Comparison of ENCODE assay signal across 10 mouse cellular contexts in genomic region chr5:108677605-108678295, GRCm38 (mm10). TPM values are rescaled to one million over a fixed set of nuclear protein-coding genes. Genes with fewer than 3 reads are reported as not detected.
DNase-seq lines count a peak whose midpoint lies in the region; ATAC-seq lines count a peak whose summit lies in the region.
"Had no signal": no experiment of that assay in that cellular context is flagged by ENCODE, and none has a peak within 500 bp of the region (broad histone marks: within the 10 kb centered on the region; RNA-seq: fewer than 3 reads in every experiment).

No protein-coding gene starts in this region.

- peak; percentile 42 to 43 for DNase-seq in heart, adult 18-20 months
- DNase-seq in heart, adult 9 months (ENCODE audit: low spot score in 2 of 2): no peak
- DNase-seq in embryo, embryonic 11 days: peak; percentile 90
- DNase-seq in kidney, postnatal 25 days: peak; percentile 68 to 85
- peak; percentile 75 for DNase-seq in liver, embryonic 11.5 days (ENCODE audit: low spot score)
- no peak for DNase-seq in T-cell, adult 2 months (ENCODE audit: low spot score)

- H3K36me3 ChIP-seq in heart, embryonic 13.5 days: peaks cover 15% of the 10 kb centered on the region
- peaks cover 6% of the 10 kb centered on the region; the same call in 1 of the 2 replicates for H3K36me3 ChIP-seq in liver, embryonic 11.5 days (ENCODE audit: control insufficient read depth, insufficient read depth, low read length)
- peaks cover 7% of the 10 kb centered on the region; the same call in 1 of the 2 replicates for H3K36me3 ChIP-seq in neural tube, embryonic 15.5 days

- WGBS in heart, embryonic 13.5 days: 5% methylated on average over 25 of the region's 25 CpGs
- WGBS in liver, embryonic 11.5 days: 7% methylated on average over 25 of the region's 25 CpGs
- WGBS in neural tube, embryonic 15.5 days: 3% methylated on average over 25 of the region's 25 CpGs

- peak; percentile 47; the same call in 1 of the 2 replicates for ATAC-seq in heart, embryonic 13.5 days (ENCODE audit: extremely low read depth, insufficient number of reproducible peaks, low FRiP score, low TSS enrichment)
- ATAC-seq in liver, embryonic 11.5 days (replicated peaks; ENCODE audit: low FRiP score): peak; percentile 63
- ATAC-seq in neural tube, embryonic 15.5 days (ENCODE audit: low FRiP score): peak; percentile 90

- H3K4me2 ChIP-seq in heart, embryonic 13.5 days: peak overlapping the region; percentile 75
- peak overlapping the region; percentile 71 for H3K4me2 ChIP-seq in liver, embryonic 11.5 days
- peak overlapping the region; percentile 69 for H3K4me2 ChIP-seq in neural tube, embryonic 15.5 days

- peaks cover 17% of the 10 kb centered on the region for H3K4me1 ChIP-seq in heart, embryonic 13.5 days
- H3K4me1 ChIP-seq in liver, embryonic 11.5 days (replicated peaks; ENCODE audit: control insufficient read depth, insufficient read depth, low read length): peaks cover 30% of the 10 kb centered on the region
- peaks cover 15% of the 10 kb centered on the region for H3K4me1 ChIP-seq in neural tube, embryonic 15.5 days

- H3K9me3 ChIP-seq in heart, embryonic 13.5 days: no peaks in the 10 kb centered on the region
- no peaks in the 10 kb centered on the region for H3K9me3 ChIP-seq in liver, embryonic 11.5 days (ENCODE audit: control insufficient read depth, low read length)
- H3K9me3 ChIP-seq in neural tube, embryonic 15.5 days (replicated peaks): no peaks in the 10 kb centered on the region

- peak overlapping the region; percentile 76 for H3K9ac ChIP-seq in heart, embryonic 13.5 days
- H3K9ac ChIP-seq in liver, embryonic 11.5 days (ENCODE audit: low read depth, low read length): peak overlapping the region; percentile 59
- peak overlapping the region; percentile 48 for H3K9ac ChIP-seq in neural tube, embryonic 15.5 days (replicated peaks)

- H3K4me3 ChIP-seq in heart, embryonic 13.5 days: peak overlapping the region; percentile 50
- peak overlapping the region; percentile 34 for H3K4me3 ChIP-seq in liver, embryonic 11.5 days (ENCODE audit: low read depth, low read length)
- peak overlapping the region; percentile 37 for H3K4me3 ChIP-seq in neural tube, embryonic 15.5 days (replicated peaks)
- H3K4me3 ChIP-seq: myocyte had no signal

- peak overlapping the region; percentile 77 for H3K27ac ChIP-seq in heart, embryonic 13.5 days (replicated peaks)
- H3K27ac ChIP-seq in liver, embryonic 11.5 days (ENCODE audit: low read depth, low read length): peak overlapping the region; percentile 93
- H3K27ac ChIP-seq in neural tube, embryonic 15.5 days (replicated peaks): peak overlapping the region; percentile 90

- no peaks in the 10 kb centered on the region for H3K27me3 ChIP-seq in heart, embryonic 13.5 days (replicated peaks)
- H3K27me3 ChIP-seq in liver, embryonic 11.5 days (replicated peaks; ENCODE audit: control insufficient read depth, insufficient read depth, low read length): no peaks in the 10 kb centered on the region
- no peaks in the 10 kb centered on the region for H3K27me3 ChIP-seq in neural tube, embryonic 15.5 days (replicated peaks)
- H3K27me3 ChIP-seq: CH12.LX had no signal

RNA-seq across cellular contexts. Expression of gene Slc26a1, which starts 2.4 kb away (rescaled TPM):
- total RNA-seq in heart, adult 18-20 months (2021): not detected
- 0.62 and 0.99 TPM in 2 replicates for polyA plus RNA-seq in heart, embryonic 13.5 days (2015; fragmentation: Nextera tagmentation; extraction: Ambion mirVana)
- polyA plus RNA-seq in liver, embryonic 11.5 days (2014; fragmentation: Nextera tagmentation; extraction: Ambion mirVana): 11.6 and 14.4 TPM in 2 replicates
- polyA plus RNA-seq in neural tube, embryonic 15.5 days (2015; fragmentation: Nextera tagmentation; extraction: Ambion mirVana): 2.6 TPM in 2 replicates

RNA-seq across cellular contexts. Expression of gene Dgkq, which starts 8.3 kb away (rescaled TPM):
- 1 to 10 TPM; 4.8 to 6.6 TPM for total RNA-seq in heart, adult 18-20 months (2021)
- polyA plus RNA-seq in heart, embryonic 13.5 days (2015; fragmentation: Nextera tagmentation; extraction: Ambion mirVana): 5.9 and 6.0 TPM in 2 replicates
- polyA plus RNA-seq in liver, embryonic 11.5 days (2014; fragmentation: Nextera tagmentation; extraction: Ambion mirVana): 5.8 and 8.8 TPM in 2 replicates
- polyA plus RNA-seq in neural tube, embryonic 15.5 days (2015; fragmentation: Nextera tagmentation; extraction: Ambion mirVana): 25.2 and 33.9 TPM in 2 replicates

RNA-seq across cellular contexts. Expression of gene Fgfrl1, which starts 14.4 kb away (rescaled TPM):
- total RNA-seq in heart, adult 18-20 months (2021): 10 to 100 TPM; 23.7 to 26.1 TPM
- polyA plus RNA-seq in heart, embryonic 13.5 days (2015; fragmentation: Nextera tagmentation; extraction: Ambion mirVana): 13.0 and 19.3 TPM in 2 replicates
- polyA plus RNA-seq in liver, embryonic 11.5 days (2014; fragmentation: Nextera tagmentation; extraction: Ambion mirVana): 21.3 and 22.1 TPM in 2 replicates
- polyA plus RNA-seq in neural tube, embryonic 15.5 days (2015; fragmentation: Nextera tagmentation; extraction: Ambion mirVana): 7.8 and 10.9 TPM in 2 replicates

RNA-seq across cellular contexts. Expression of gene Idua, which starts 17.6 kb away (rescaled TPM):
- 10 to 100 TPM; 18.1 to 21.4 TPM for total RNA-seq in heart, adult 18-20 months (2021)
- polyA plus RNA-seq in heart, embryonic 13.5 days (2015; fragmentation: Nextera tagmentation; extraction: Ambion mirVana): 13.5 and 15.4 TPM in 2 replicates
- 9.8 and 10.1 TPM in 2 replicates for polyA plus RNA-seq in liver, embryonic 11.5 days (2014; fragmentation: Nextera tagmentation; extraction: Ambion mirVana)
- polyA plus RNA-seq in neural tube, embryonic 15.5 days (2015; fragmentation: Nextera tagmentation; extraction: Ambion mirVana): 11.4 and 11.7 TPM in 2 replicates

RNA-seq across cellular contexts. Expression of gene Tmem175, which starts 48.2 kb away (rescaled TPM):
- 10 to 100 TPM in 1 of 2 experiments, 1 to 10 TPM in 1; 8.5 to 11.1 TPM for total RNA-seq in heart, adult 18-20 months (2021)
- polyA plus RNA-seq in heart, embryonic 13.5 days (2015; fragmentation: Nextera tagmentation; extraction: Ambion mirVana): 17.0 and 17.9 TPM in 2 replicates
- 24.7 and 30.4 TPM in 2 replicates for polyA plus RNA-seq in liver, embryonic 11.5 days (2014; fragmentation: Nextera tagmentation; extraction: Ambion mirVana)
- polyA plus RNA-seq in neural tube, embryonic 15.5 days (2015; fragmentation: Nextera tagmentation; extraction: Ambion mirVana): 24.0 and 28.9 TPM in 2 replicates

Comparison
In these comparisons a context has a peak if more than half of its experiments do, and no peak if none do; other contexts are left out.
1. DNase-seq: peak in heart, adult 18-20 months (2 of 2), embryo, embryonic 11 days (single experiment), kidney, postnatal 25 days (2 of 2) and liver, embryonic 11.5 days (single experiment); none in heart, adult 9 months (0 of 2) and T-cell, adult 2 months (single experiment).
2. Peak in every context shown above with its lines, with median percentiles within 50 percentile points of each other: ATAC-seq, H3K27ac ChIP-seq, H3K4me2 ChIP-seq, H3K4me3 ChIP-seq and H3K9ac ChIP-seq.